In the genomic region with DNA sequence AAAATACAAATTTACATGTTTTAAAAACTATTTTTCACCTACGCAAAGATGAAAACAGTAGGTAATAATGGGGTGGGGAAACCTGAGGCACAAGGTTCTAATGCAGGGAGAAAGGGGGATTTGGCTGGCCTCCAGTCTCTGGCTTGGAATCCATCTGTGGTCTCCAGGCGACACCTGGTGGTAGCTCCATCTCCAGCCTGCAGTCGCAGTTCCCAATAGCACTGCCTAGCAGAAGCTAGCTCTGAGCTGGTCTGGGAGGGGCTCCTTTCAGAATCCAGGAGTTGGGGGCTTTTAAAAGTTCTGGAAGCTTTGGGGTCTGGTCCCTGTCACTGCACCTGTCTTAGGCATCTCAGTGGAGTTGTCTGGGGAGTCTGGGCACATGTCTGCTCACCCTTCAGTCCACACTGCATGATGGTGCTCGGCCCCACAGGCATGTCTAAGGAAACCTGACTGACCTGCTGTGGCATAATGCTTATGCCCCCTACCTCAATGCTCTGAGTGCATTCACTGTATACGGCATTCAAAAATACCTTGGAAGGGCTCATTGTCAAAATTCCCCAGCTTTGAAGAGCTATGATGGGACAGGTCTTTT, we compare ENCODE assay signal across 8 mouse cellular contexts. TPM values are rescaled to one million over a fixed set of nuclear protein-coding genes. Genes with fewer than 3 reads are reported as not detected.
A peak's percentile ranks its signal among the peaks of the same experiment; 100 is the strongest.
DNase-seq lines count a peak whose midpoint lies in the region; ATAC-seq lines count a peak whose summit lies in the region.

No protein-coding gene starts in this region.

- no peaks in the 10 kb centered on the region for H3K9me3 ChIP-seq in kidney, embryonic 15.5 days (replicated peaks)

- WGBS in kidney, embryonic 15.5 days = 42% methylated on average over 5 of the region's 5 CpGs

- no peak for ATAC-seq in kidney, embryonic 15.5 days (replicated peaks; ENCODE audit: low FRiP score)

- H3K27ac ChIP-seq in kidney, embryonic 15.5 days = no peak overlapping the region

- peak; percentile 69 for DNase-seq in kidney, adult 18-20 months
- DNase-seq in cerebellum, postnatal 36 days = peak; percentile 57 to 63
- DNase-seq in gastrocnemius, postnatal 10 days = peak; percentile 77
- DNase-seq in layer of hippocampus, adult 9-10 months (ENCODE audit: low spot score) = peak; percentile 35
- DNase-seq in lung, postnatal 10 days = peak; percentile 72
- DNase-seq in retina, embryonic 14.5 days (ENCODE audit: low spot score) = peak; percentile 87
- peak; percentile 43 for DNase-seq in urinary bladder, adult 2 months (ENCODE audit: low spot score)

- no peaks in the 10 kb centered on the region for H3K36me3 ChIP-seq in kidney, embryonic 15.5 days

- no peak overlapping the region for H3K4me2 ChIP-seq in kidney, embryonic 15.5 days

- no peak overlapping the region for H3K9ac ChIP-seq in kidney, embryonic 15.5 days

- H3K4me1 ChIP-seq in kidney, embryonic 15.5 days = peaks cover 28% of the 10 kb centered on the region

- peaks cover 9% of the 10 kb centered on the region; the same call in 1 of the 2 replicates for H3K27me3 ChIP-seq in kidney, embryonic 15.5 days

- no peak overlapping the region for H3K4me3 ChIP-seq in kidney, embryonic 15.5 days (replicated peaks)

RNA-seq across cellular contexts. Expression of a gene that starts 16.2 kb away (rescaled TPM):
- polyA plus RNA-seq in kidney, embryonic 15.5 days (2015; fragmentation: Nextera tagmentation; extraction: Ambion mirVana) = not detected in 2 replicates
- not detected for total RNA-seq in gastrocnemius, postnatal 10 days (2021)
- not detected in 2 replicates for polyA plus RNA-seq in urinary bladder, adult 2 months (2012; rRNA removed)

RNA-seq across cellular contexts. Expression of a gene that starts 39.6 kb away (rescaled TPM):
- polyA plus RNA-seq in kidney, embryonic 15.5 days (2015; fragmentation: Nextera tagmentation; extraction: Ambion mirVana) = not detected in 2 replicates
- not detected for total RNA-seq in gastrocnemius, postnatal 10 days (2021)
- not detected in 2 replicates for polyA plus RNA-seq in urinary bladder, adult 2 months (2012; rRNA removed)

Comparison
In these comparisons a context has a peak if more than half of its experiments do, and no peak if none do; other contexts are left out.
1. DNase-seq: peak in every context shown above with its lines; median percentile 87 in retina, embryonic 14.5 days; 77 in gastrocnemius, postnatal 10 days; 72 in lung, postnatal 10 days; 69 in kidney, adult 18-20 months; 60 in cerebellum, postnatal 36 days; 43 in urinary bladder, adult 2 months; 35 in layer of hippocampus, adult 9-10 months.